Mouse (Mus musculus): ENCODE data around the gene Kctd21.
A peak's percentile ranks its signal among the peaks of the same experiment; 100 is the strongest.

Kctd21 gene

DNA sequence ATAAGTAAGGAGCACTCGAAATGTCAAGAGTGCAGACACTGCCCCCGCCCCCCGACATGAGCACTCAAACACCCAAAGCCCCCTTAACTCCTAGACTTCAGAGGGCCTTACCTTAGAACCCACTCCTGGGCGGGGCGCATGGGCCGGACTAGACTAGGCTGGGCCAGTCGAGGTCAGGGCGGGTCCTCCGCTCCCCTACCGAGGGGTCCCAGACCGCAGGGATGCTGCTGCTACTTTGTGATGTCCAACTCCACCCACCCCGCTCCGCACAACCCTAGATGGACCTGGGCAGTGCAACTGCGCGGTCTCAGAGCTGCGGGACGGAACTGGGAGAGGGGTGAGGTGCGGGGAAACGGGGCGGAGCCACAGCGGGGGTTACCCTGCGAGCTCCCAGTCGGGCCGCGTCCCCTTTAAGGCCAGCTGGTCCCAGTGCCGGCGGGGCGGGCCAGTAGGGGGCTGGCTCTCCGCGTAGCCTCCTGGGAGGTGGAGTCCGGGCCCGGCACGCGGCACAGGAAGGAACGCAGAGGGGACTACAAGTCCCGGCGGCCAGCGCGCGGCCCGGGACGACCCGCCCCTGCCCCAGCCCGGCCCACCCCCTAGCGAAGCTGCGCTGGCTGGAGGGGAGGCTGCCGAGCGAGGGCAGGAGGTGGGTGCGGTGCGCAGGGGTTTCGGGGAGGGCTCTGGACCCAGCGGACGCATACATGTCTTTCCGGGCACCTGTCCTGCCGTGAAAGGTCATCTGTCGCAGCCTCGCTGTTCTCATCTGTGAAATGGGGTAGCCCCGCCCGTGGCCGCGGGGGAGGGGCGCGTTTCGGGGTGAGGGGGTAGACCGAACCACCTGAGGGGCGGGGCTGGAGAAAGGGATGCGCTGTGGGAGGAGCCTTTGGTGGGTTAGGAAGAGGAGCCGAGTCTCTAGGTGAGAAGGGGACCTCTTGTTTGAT is at the start of gene Kctd21, which contains the start of gene Usp35:
Gene Kctd21, plus strand, starts transcription at position 602 of the 941 bp plus-strand sequence.
Gene Usp35, minus strand, starts transcription at position 295 of the 941 bp plus-strand sequence.
- peak; percentile 96 for DNase-seq (ENCODE audit: low spot score)

DNA sequence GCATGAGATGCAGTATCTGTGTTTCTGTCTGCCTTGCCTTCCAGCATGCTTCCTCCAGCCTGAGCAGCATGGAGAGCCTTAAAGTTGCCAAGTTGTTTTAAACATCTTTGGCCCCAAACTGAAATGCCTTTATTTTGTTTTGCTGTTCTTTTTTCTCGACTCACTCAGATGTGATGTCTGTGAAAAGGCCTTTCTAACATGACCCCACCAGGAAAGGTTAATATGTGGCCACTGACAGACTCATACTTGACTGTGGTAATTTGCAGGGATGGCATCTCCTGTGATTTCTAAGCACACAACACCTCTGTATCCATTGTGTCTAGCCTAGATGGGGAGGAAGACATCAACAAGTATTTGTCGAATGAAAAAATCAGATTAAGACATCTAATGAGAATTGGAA is 35.1 kb upstream of the Kctd21 start:
- DNase-seq (ENCODE audit: low spot score): no peak

DNA sequence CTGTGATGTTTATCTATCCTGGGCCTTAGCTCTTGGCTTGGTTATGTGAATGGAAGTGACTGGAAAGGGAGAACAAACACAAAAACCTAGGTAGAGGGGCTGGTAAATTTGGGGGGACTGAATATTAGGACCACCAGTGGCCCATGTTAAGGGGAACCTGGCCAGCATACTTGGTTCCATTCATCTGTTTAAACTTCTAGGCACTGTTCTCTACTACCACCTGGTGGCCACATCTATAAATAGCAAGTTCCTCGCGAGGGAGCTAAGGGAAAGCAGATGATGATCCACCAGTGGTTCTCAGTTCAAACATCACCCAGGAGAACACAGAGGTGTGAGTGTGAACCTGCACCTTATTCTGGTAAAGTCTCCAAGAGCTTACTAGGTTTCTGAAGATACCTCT is 34.7 kb upstream of the Kctd21 start:
- no peak for DNase-seq (ENCODE audit: low spot score)

DNA sequence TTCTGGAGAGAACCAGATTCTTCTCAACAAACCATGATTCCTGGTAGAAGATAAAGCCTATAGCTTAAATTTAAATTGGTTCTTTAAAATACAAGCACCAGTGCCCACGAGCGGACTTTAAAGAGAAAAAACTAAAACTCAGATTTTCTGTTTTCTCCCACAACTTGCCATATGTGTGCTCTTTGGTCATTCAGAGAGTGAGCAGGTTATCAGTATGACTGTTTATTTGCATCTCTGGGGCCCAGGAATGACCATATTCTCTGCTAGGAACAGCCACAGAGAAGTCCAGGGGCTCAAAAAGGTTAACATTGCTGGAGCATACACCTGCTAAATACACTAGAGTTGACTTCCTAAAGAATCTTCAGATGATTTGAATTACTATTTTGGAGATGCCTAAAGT is 33.8 kb upstream of the Kctd21 start:
- DNase-seq (ENCODE audit: low spot score): no peak

DNA sequence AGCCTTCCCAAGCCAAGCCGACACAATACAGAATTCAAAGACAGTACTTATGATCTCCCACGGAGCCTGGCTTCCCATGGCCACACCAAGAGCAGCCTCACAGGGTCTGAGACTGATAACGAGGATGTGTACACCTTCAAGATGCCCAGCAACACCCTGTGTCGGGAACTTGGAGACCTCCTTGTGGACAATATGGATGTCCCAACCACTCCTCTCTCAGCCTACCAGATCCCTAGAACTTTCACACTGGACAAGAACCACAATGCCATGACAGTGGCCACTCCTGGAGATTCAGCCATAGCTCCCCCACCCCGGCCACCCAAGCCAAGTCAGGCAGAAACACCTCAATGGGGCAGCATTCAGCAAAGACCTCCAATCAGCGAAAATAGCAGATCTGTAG is 33.2 kb upstream of the Kctd21 start:
- DNase-seq (ENCODE audit: low spot score): no peak

DNA sequence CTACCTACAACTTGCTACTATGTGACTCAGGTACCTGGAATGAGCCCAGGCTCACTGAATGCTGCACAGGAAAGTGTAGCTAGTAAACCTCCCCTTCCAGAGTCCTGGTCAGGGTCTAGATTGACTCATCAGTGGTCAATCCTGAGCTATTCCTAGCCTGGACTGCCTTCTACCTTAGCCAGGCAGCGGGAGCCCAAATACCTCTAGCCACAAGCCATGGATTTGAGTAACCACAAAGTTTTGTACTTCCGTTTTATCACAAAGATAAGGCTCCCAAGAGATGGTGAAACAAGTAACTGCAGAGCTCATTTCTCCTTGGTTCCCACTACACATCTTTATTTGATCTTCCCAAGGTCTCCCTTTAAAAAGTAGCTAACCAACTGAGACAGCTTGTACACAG is 31.2 kb upstream of the Kctd21 start:
- no peak for DNase-seq (ENCODE audit: low spot score)

DNA sequence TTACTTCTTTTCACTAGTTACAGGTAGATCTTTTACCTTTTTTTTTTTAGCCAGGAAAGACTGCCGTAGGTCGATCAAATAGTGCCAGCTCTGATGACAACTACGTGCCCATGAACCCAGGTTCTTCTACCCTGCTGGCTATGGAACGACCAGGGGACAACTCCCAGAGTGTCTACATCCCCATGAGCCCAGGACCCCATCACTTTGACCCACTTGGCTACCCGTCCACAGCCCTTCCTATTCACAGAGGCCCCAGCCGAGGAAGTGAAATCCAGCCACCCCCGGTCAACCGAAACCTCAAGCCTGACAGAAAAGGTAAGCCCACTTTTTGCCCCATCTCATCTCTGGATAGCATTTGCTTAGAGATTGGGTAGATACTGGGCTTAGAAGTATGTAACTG is 30.8 kb upstream of the Kctd21 start:
- DNase-seq (ENCODE audit: low spot score): peak; percentile 2

DNA sequence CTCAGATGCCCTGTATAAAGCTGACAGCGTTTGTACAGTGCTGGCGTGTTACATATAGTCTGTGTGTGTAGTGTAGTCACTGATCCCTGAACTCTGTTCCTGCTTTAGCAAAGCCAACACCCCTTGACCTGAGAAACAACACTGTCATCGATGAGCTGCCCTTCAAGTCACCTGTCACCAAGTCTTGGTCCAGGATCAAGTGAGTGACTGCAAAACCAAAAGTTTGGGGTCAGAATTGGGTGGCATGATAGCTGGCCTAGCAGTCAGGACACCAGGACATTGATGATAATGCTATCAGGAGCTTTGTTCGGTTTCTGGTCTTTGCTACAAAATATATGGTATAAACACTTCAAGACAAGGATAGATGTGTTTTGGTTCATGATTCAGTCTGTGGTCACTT is 29.9 kb upstream of the Kctd21 start:
- DNase-seq (ENCODE audit: low spot score): no peak

DNA sequence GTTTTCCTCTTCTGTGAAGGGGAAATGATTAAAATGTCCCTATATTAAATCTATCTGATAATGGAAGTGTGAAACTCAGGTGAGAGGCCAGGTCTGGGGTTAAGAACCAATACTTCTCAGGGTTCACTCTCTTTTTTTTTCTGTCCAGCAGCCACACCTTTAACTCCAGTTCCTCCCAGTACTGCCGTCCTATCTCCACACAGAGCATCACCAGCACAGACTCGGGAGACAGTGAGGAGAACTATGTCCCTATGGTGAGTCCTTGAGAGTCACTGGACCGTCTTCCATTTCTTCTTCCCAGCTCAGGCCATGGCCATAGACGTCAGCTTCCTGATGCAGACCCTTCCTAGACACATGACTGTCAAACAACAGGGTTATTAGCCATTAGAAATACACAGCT is 29.3 kb upstream of the Kctd21 start:
- DNase-seq (ENCODE audit: low spot score): no peak

DNA sequence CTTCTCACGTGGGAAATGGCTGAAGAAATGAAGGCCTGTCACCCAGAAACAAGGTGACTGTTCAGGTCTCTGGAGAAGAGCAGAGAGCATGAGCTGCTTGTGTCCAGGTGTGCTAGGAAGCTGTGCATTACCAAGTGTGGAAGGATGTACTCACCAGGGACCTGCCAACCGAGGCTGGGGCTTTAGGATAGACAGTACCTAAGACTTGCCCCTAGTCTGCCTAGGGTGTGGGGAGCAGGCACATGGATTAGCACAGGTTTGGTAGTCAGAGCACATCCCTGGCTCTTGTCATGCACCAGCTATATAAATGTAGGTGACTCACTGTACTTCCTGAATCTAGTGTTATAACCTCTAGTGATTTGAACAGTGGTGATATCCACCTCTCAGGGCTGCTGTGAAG is 28.5 kb upstream of the Kctd21 start:
- no peak for DNase-seq (ENCODE audit: low spot score)

DNA sequence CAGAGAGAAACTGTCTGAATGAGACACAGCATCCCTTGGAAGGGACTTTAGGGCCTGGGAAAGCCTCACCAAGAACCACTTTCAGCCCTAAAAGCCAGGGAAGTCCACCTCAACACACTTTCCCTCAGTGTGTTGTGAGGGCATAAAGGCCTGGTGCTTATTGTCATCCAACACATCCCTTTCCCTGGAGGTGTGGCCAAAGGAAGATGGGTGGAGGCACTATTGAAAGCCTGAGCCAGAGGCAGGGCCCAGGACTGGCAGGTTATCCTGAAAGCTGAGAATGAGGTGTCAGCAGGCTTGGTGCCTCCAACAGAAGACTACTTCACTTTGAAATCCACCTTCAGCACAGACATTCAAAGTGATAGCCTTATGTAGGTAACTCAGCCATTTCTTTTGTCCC is 27.7 kb upstream of the Kctd21 start:
- DNase-seq (ENCODE audit: low spot score): peak; percentile 1

DNA sequence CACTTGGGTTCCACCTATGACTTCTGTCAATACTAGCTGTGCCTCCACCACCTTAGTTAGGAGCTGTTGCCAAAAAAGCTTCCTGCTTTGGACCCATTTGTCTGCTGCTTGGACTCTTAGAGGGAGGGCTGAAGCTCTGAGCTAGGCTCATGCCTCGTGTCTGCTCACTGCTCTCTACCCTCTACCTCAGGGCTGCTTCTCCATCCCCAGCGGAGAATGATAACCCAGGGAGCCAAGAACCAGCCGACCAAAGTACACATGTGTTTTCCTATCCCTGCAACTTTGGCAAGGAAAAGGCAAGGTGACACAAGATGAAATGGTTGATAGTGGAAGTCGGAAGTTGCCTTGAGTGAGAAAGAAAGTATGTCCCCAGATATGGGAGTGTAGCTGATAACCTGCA is 26.9 kb upstream of the Kctd21 start:
- DNase-seq (ENCODE audit: low spot score): no peak

DNA sequence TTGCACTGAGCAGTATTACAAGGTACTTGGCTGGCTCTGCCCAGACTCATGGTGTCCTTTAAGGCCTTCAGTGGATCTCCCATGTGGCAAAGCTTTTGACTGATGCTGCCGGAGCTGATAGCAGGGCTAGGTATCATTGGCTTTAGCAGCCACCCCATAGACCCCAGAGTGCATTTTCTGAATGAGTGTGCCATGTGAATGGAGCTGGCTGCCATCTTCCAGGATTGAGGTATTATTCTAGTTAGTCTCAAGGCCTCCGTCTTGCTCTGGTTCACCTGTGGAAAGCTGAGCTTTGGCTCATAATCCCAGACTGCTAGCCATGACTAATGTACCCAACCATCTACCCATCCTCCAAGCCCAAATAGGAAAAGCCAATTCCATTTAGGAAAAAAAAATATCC is 25.3 kb upstream of the Kctd21 start:
- peak; percentile 1 for DNase-seq (ENCODE audit: low spot score)

DNA sequence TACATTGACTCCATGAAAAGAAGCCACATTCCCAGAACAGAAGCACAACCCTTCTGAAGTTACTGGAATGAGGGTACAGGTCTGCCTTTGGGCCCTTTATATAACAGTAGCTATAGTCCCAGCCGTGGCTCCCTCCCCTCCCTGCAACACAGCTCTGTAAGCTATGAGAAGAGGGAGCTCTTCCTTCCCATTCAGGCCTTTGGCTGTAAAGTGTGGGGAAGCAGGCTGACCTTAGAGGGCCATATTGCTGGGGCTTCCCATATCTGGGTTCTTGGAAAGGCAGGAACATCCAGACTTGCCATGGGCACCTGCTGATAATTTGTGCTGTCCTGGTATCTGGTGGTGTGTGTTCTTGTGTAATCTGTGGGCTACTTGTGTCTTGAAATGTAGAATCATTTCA is 24.6 kb upstream of the Kctd21 start:
- DNase-seq (ENCODE audit: low spot score): peak; percentile 1

DNA sequence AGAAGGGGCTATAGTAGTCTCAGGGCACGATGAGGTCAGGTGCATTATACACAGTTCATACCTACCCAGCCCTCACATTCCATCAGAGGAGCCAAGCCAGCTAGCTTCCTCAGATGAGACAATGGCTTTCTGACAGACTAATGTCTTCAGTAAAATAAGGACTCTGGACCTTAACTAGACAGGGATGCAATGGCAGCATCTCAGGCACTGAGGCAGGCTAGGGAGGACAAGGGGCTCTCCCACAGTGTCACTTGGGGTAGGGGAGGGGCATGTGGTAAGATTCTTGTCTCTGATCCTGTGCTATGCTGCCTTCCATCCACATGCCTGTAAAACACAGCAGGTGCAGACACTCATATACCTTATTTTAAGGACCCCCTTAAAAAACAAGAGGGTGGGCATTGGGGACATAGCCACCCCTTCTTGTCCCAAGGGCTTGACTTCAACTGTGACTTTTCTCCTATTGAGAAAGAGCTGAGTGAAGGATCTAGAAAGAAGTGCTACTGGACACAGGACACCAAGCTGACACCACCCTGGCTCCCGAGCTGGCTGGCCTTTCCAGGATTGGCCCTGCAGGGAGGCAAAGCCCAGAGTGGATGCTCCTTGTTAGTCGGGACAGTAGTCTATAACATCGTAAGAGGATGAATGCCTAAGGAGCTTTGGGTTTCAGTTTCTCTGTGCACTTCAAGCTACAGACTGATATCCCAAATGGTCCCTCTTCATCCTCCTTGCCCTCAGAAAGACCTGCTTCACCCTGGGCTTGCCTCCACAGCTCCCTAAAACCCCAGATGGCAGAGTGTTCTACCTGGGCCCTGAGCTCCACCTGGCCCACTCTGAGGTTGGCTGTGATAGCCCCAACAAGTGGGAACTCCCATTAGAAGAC is 22.4 kb upstream of the Kctd21 start:
- peak; percentile 2 for DNase-seq (ENCODE audit: low spot score)

DNA sequence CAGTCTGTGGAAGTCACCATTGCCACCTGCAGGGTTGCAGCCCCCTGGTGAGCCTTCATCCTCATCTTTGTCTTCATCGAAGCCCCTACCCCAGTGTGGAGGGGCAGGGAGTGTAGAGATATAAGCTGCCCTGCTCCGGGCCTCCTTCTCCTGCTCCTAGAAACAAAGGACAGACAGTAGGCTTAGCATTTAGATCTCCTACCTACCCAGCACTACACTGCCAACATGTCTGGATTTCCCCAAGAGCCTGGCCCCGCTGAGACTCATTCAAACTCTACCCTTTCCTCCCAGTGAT is 21.8 kb upstream of the Kctd21 start:
- peak; percentile 2 for DNase-seq (ENCODE audit: low spot score)

DNA sequence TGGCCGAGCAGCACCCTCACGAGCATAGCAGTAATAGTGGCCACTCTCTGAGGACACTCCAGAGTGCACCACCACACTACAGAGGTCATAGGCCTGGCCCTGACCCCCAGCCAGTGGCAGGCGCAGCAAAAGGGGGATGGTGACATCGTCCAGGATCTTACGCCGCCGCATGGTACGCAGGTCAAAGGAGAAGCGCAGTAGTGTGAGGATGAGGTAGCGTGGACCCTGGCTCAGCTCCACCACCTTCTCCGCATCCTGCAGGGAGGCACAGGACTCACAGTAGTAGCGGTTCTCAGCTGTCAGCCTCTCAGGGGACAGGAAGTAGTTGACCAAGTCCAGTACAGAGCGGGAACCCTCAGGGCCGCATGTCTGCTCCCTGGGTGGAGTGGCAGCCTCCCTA is 20.5 kb upstream of the Kctd21 start:
- peak; percentile 6 for DNase-seq (ENCODE audit: low spot score)

DNA sequence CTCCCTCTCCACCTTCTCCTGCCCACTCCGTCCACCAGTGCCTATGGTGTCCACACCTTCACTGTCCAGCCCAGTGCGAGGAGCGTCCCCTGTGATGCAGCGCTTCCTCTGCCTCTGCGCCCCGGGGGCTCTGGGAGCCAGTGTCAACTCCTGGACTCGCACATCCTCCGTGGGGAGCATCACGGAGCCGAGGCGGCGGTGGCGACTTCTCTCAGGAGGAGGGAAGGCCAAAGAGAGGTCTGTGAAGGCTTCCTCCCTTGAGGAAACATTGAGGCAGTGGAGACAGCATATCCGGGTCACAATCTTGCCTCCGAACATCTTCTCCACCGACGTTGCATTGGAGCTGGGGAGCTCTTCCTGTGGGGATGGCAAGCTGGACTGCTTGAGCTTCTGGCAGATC is 19.9 kb upstream of the Kctd21 start:
- DNase-seq (ENCODE audit: low spot score): peak; percentile 6

DNA sequence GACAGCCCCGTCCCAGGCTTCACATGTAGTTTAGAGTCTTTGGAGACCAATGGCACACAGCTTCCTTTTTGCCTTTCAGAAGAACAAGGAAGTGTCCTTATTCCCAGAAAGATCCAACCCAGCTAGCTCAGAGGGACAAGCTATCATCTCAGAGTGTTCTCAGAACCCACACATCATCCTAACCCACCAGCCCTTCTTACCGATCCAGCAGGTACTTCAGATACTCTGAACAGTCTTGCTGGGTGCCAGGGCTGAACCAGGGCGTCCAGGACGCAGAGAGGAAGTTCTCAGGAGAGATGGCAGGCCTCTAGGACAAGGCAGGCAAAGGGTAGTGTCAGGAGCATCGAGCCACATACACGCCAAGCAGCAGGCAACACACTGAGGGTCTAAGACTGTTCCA is 19.3 kb upstream of the Kctd21 start:
- peak; percentile 2 for DNase-seq (ENCODE audit: low spot score)

DNA sequence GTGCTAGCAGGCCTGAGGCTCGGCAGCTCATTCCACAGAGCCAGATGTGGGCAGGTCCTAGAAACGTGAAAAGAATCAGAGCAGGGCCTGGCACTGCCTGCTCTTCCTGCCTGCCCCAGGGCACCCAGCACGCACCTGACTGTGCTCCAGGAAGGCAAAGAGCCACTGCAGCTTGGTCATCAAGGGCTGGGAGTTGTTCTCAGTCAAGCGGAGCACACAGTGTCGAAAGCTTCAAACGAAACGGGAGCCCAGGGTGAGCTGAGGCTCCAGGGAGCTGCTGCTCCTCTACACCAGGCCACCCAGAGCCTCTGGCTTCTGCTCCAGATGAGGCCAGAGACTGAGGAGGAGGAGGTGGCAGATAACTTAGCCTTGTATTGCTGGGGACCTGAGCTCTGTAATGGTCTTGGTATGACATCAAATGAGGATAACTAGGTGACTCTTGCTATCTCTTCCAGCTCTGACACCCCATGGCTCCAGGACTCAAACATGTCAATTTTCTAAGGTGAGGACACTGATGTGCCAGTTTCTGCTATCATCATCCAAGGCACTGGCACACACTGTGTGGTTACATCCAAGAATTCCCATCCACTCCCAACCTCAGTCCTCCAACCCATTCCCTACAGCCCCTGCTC is 18.6 kb upstream of the Kctd21 start:
- DNase-seq (ENCODE audit: low spot score): peak; percentile 10

DNA sequence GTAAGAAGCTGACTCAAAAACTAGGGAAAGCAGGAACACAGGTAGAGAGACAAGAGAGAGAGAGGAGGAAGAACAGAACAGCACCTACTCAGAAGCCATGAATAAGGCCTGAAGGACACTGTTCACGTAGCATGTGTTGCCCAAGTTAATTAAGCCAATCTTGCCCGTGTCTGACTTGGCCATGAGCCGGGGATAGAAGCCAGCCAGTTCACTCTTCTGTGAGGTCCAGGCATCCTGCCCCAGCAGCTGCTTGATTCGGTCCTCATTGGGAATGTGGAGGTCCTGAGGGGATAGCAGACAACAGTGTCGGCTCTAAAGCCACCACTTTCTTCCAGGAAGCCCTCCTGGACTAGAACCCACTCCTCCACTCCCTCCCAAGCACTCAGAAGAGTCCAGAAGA is 17.5 kb upstream of the Kctd21 start:
- DNase-seq (ENCODE audit: low spot score): peak; percentile 4

DNA sequence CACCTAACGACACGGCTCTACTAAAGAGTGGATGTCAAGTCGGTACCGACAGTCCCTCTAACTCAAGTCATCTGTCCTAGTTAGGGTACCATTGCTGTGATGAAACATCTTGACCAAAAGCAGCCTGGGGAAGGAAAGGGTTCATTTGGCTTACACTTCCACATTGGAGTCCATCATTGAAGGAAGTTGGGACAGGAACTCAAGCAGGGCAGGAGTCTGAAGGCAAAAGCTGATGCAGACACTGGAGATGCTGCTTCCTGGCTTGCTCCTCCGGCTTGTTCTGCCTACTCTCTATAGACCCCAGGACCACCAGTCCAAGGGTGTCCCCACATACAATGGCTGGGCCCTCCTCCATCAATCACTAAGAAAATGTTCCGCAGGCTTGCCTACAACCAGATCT is 16.5 kb upstream of the Kctd21 start:
- no peak for DNase-seq (ENCODE audit: low spot score)

DNA sequence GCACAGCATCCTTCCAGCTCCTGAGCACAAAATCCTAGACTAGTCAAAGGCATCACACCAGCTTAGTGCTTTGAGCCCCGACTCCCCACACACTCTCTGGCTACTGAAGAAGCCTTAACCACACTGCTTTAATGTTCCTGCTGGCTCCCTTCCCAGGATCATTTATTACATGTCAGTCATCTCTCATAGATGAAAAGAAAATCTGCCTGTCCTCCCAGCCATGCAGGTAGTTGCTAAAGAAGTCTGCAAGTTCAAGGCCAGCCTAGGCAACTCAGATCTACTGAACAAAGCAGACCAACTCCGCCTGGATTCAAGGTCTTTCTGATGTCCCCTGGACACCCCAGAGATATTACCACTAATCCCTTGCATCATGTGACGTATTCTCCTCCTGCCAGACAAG is 14.4 kb upstream of the Kctd21 start:
- DNase-seq (ENCODE audit: low spot score): no peak

Measured in ovary, postnatal 36 days (tissue).